Mouse (Mus musculus) lung, embryonic 16.5 days (tissue): Measurements from ENCODE around the gene Lcmt1. TPM values are rescaled to one million over a fixed set of nuclear protein-coding genes. Genes with fewer than 3 reads are reported as not detected.

Source experiments
- polyA plus RNA-seq: library from polyadenylated mRNA; unstranded; fragments of >200 nt; fragmentation: Nextera tagmentation; extraction: Ambion mirVana; gene quantifications from 2 replicates; pipeline ENCODE4 v1.2.1, GENCODE M21; 2015

Lcmt1 gene
- polyA plus RNA-seq, 1 experiment from 2014 or later, result 40.9 TPM

Other genes starting within 250 kb of the Lcmt1 start
- gene Tnrc6a, start 245.9 kb upstream of the Lcmt1 start, polyA plus RNA-seq, result 41.9 and 43.8 TPM in 2 replicates
- 0.28 TPM in 1 of 2 replicates, not detected in the other for gene Slc5a11, start 155.0 kb upstream of the Lcmt1 start, polyA plus RNA-seq
- gene Arhgap17, start 131 bp downstream of the Lcmt1 start, polyA plus RNA-seq, result 19.8 and 23.4 TPM in 2 replicates
- 0.34 and 2.1 TPM in 2 replicates for gene Aqp8, start 92.5 kb downstream of the Lcmt1 start, polyA plus RNA-seq
- 0.99 and 1.3 TPM in 2 replicates for gene Zkscan2, start 130.7 kb downstream of the Lcmt1 start, polyA plus RNA-seq